Mouse (Mus musculus) c-Kit-positive CD71-positive TER-119-positive erythroid progenitor cells, embryonic 14.5 days (primary cell): ENCODE data around the gene Igf1r.
A peak's percentile ranks its signal among the peaks of the same experiment; 100 is the strongest.

Source experiments
- DNase-seq: peaks from one replicate; pipeline ENCODE4 v3.0.0-alpha.2; 2013; ENCODE audit warnings: low spot score

Igf1r gene

GRCm38 (mm10) chr7:68085870-68086341 lies 133.3 kb downstream of the Igf1r start:
- DNase-seq, result peak; percentile 18

- no peak for DNase-seq
These were observed 134.9 kb downstream of the Igf1r start for GRCm38 (mm10) chr7:68087496-68087895.

GRCm38 (mm10) chr7:68088825-68089224 lies 136.2 kb downstream of the Igf1r start:
- DNase-seq, result no peak

GRCm38 (mm10) chr7:68089725-68090124 lies 137.1 kb downstream of the Igf1r start:
- no peak for DNase-seq

GRCm38 (mm10) chr7:68090576-68090975 lies 137.9 kb downstream of the Igf1r start:
- DNase-seq, result no peak

- DNase-seq, result no peak
These were observed 139.8 kb downstream of the Igf1r start for GRCm38 (mm10) chr7:68092304-68092978.

GRCm38 (mm10) chr7:68093817-68094216 lies 141.2 kb downstream of the Igf1r start:
- DNase-seq, result no peak

GRCm38 (mm10) chr7:68095574-68095973 lies 142.9 kb downstream of the Igf1r start:
- no peak for DNase-seq

GRCm38 (mm10) chr7:68096411-68096810 lies 143.8 kb downstream of the Igf1r start:
- DNase-seq, result no peak

GRCm38 (mm10) chr7:68097081-68097836 lies 144.6 kb downstream of the Igf1r start:
- no peak for DNase-seq

- DNase-seq, result no peak
These were observed 145.5 kb downstream of the Igf1r start for GRCm38 (mm10) chr7:68098098-68098497.

GRCm38 (mm10) chr7:68100388-68100787 lies 147.8 kb downstream of the Igf1r start:
- DNase-seq, result no peak

GRCm38 (mm10) chr7:68102456-68103177 lies 150.0 kb downstream of the Igf1r start:
- no peak for DNase-seq

- DNase-seq, result no peak
These were observed 150.5 kb downstream of the Igf1r start for GRCm38 (mm10) chr7:68103178-68103530.

GRCm38 (mm10) chr7:68111532-68111931 lies 158.9 kb downstream of the Igf1r start:
- DNase-seq, result no peak

- no peak for DNase-seq
These were observed 160.0 kb downstream of the Igf1r start for GRCm38 (mm10) chr7:68112582-68112981.

- no peak for DNase-seq
These were observed 161.7 kb downstream of the Igf1r start for GRCm38 (mm10) chr7:68114364-68114763.

- DNase-seq, result peak; percentile 54
These were observed 162.5 kb downstream of the Igf1r start for GRCm38 (mm10) chr7:68114983-68115715.

GRCm38 (mm10) chr7:68117567-68117966 lies 164.9 kb downstream of the Igf1r start:
- DNase-seq, result no peak

- no peak for DNase-seq
These were observed 165.4 kb downstream of the Igf1r start for GRCm38 (mm10) chr7:68117981-68118380.

- no peak for DNase-seq
These were observed 167.0 kb downstream of the Igf1r start for GRCm38 (mm10) chr7:68119605-68120004.

GRCm38 (mm10) chr7:68122418-68122817 lies 169.8 kb downstream of the Igf1r start:
- DNase-seq, result no peak
